Mouse (Mus musculus) CH12.LX (cell line): ENCODE measurements at regions not wholly inside any gene's neighbourhood (a gene's known extent, or its start where the extent isn't known, plus 50 kb on each side); places are given as distances from the start of the nearest gene placed in this dataset.

Experiments
- DNase-seq: peaks from one replicate; pipeline ENCODE4 v3.0.0-alpha.2; 2013; ENCODE audit errors: extremely low read depth
- H3K27ac ChIP-seq: 2 replicates; pipeline ENCODE4 v1.5.1; 2012; ENCODE audit warnings: low read depth, mild to moderate bottlenecking, control low read depth, moderate library complexity; ENCODE audit not compliant: insufficient read depth
- H3K27me3 ChIP-seq: replicated peaks from 2 replicates; pipeline ENCODE3; 2012; ENCODE audit warnings: inconsistent platforms
- H3K36me3 ChIP-seq, 2 experiments: replicated peaks in 1 of 2; 2 replicates each; pipeline versions ENCODE3 to v1.6.1; 2012; ENCODE audit warnings: inconsistent platforms in 1 of 2, low read length in 1 of 2, mild to moderate bottlenecking in 1 of 2, mixed read lengths in 1 of 2, moderate library complexity in 1 of 2; ENCODE audit not compliant: control insufficient read depth in 1 of 2, insufficient read depth in 1 of 2
- H3K4me1 ChIP-seq, 2 experiments: 2 replicates each; pipeline ENCODE4 v1.6.1; 2012; ENCODE audit warnings: inconsistent platforms in 1 of 2, moderate library complexity in 1 of 2; ENCODE audit not compliant: insufficient read depth in 2 of 2, control insufficient read depth in 1 of 2
- H3K4me2 ChIP-seq: 2 replicates; pipeline ENCODE4 v1.6.1; 2012; ENCODE audit warnings: low read depth, mild to moderate bottlenecking, control low read depth; ENCODE audit not compliant: poor library complexity, insufficient read depth, severe bottlenecking
- H3K4me3 ChIP-seq, 3 experiments: fragments of 150-350 bp in 1 of 3; sonication (generic) in 1 of 3; replicated peaks in 1 of 3; 2 replicates each; pipeline versions ENCODE3 to v1.5.1; 2011 to 2012; ENCODE audit warnings: low read depth in 2 of 3, low read length in 2 of 3, mild to moderate bottlenecking in 2 of 3, moderate library complexity in 2 of 3, control low read depth in 1 of 3, improper control_type of control experiment in 1 of 3, inconsistent platforms in 1 of 3, mixed read lengths in 1 of 3; ENCODE audit not compliant: poor library complexity in 1 of 3
- H3K79me2 ChIP-seq: replicated peaks from 2 replicates; pipeline ENCODE4 v1.6.1; 2012; ENCODE audit warnings: mild to moderate bottlenecking, moderate library complexity; ENCODE audit not compliant: control insufficient read depth, poor library complexity, insufficient read depth, severe bottlenecking; ENCODE audit errors: extremely low read depth
- H3K9ac ChIP-seq: 2 replicates; pipeline ENCODE4 v1.6.1; 2012; ENCODE audit warnings: low read depth, mild to moderate bottlenecking, control low read depth, moderate library complexity; ENCODE audit not compliant: insufficient read depth
- H3K9me3 ChIP-seq: replicated peaks from 2 replicates; pipeline ENCODE3; 2012; ENCODE audit warnings: low read length, inconsistent platforms, mixed read lengths
- BHLHE40 ChIP-seq: IDR thresholded peaks from 2 replicates; pipeline ENCODE4 v1.6.1; 2011; ENCODE audit warnings: mild to moderate bottlenecking, low read depth, low read length, improper control_type of control experiment
- CHD1 ChIP-seq: IDR thresholded peaks from 2 replicates; pipeline ENCODE4 v1.6.1; 2012; ENCODE audit warnings: low read depth, low read length, improper control_type of control experiment, inconsistent platforms
- E2F4 ChIP-seq: IDR thresholded peaks from 2 replicates; pipeline ENCODE4 v1.6.1; 2011; ENCODE audit warnings: low read depth, low read length, improper control_type of control experiment; ENCODE audit not compliant: insufficient replicate concordance
- ETS1 ChIP-seq: conservative IDR thresholded peaks from 2 replicates; pipeline ENCODE4 v1.6.1; 2012; ENCODE audit warnings: low read depth, mild to moderate bottlenecking, inconsistent platforms, low read length, improper control_type of control experiment, moderate library complexity
- GABPA ChIP-seq: IDR thresholded peaks from 2 replicates; pipeline ENCODE4 v1.6.1; 2012; ENCODE audit warnings: low read depth, low read length, improper control_type of control experiment, inconsistent platforms; ENCODE audit not compliant: insufficient replicate concordance
- IRF4 ChIP-seq: IDR thresholded peaks from 2 replicates; pipeline ENCODE4 v1.6.1; 2014; ENCODE audit warnings: low read depth, mild to moderate bottlenecking, inconsistent platforms, low read length, improper control_type of control experiment
- KAT2A ChIP-seq: IDR thresholded peaks from 2 replicates; pipeline ENCODE4 v1.6.1; 2012; ENCODE audit warnings: low read length, improper control_type of control experiment, inconsistent platforms; ENCODE audit not compliant: insufficient replicate concordance
- MAFK ChIP-seq: IDR thresholded peaks from 2 replicates; pipeline ENCODE4 v1.6.1; 2011; ENCODE audit warnings: low read length, improper control_type of control experiment; ENCODE audit not compliant: insufficient replicate concordance
- MAX ChIP-seq: IDR thresholded peaks from 2 replicates; pipeline ENCODE4 v1.6.1; 2011; ENCODE audit warnings: low read length, improper control_type of control experiment
- MEF2A ChIP-seq: IDR thresholded peaks from 2 replicates; pipeline ENCODE4 v1.6.1; 2014; ENCODE audit warnings: low read depth, mild to moderate bottlenecking, inconsistent platforms, low read length, improper control_type of control experiment, borderline replicate concordance
- MXI1 ChIP-seq: IDR thresholded peaks from 2 replicates; pipeline ENCODE4 v1.6.1; 2011; ENCODE audit warnings: mild to moderate bottlenecking, low read depth, low read length, improper control_type of control experiment
- NELFE ChIP-seq: IDR thresholded peaks from 2 replicates; pipeline ENCODE4 v1.6.1; 2011; ENCODE audit warnings: low read depth, low read length, improper control_type of control experiment
- NRF1 ChIP-seq: IDR thresholded peaks from 2 replicates; pipeline ENCODE4 v1.6.1; 2014; ENCODE audit warnings: low read depth, mild to moderate bottlenecking, inconsistent platforms, low read length, improper control_type of control experiment, moderate library complexity
- PAX5 ChIP-seq: IDR thresholded peaks from 2 replicates; pipeline ENCODE4 v1.6.1; 2012; ENCODE audit warnings: low read length, inconsistent platforms, mixed read lengths
- POLR2A ChIP-seq: IDR thresholded peaks from 2 replicates; pipeline ENCODE4 v1.6.1; 2011; ENCODE audit warnings: low read depth, mild to moderate bottlenecking, improper control_type of control experiment, low read length
- RAD21 ChIP-seq: IDR thresholded peaks from 2 replicates; pipeline ENCODE4 v1.6.1; 2011; ENCODE audit warnings: low read depth, mild to moderate bottlenecking, low read length, improper control_type of control experiment, moderate library complexity
- RCOR1 ChIP-seq: conservative IDR thresholded peaks from 2 replicates; pipeline ENCODE4 v1.6.1; 2012; ENCODE audit warnings: low read depth, mild to moderate bottlenecking, inconsistent platforms, low read length, improper control_type of control experiment
- SIN3A ChIP-seq: IDR thresholded peaks from 2 replicates; pipeline ENCODE4 v1.6.1; 2012; ENCODE audit warnings: low read length, improper control_type of control experiment, inconsistent platforms
- SMC3 ChIP-seq: IDR thresholded peaks from 2 replicates; pipeline ENCODE4 v1.6.1; 2011; ENCODE audit warnings: low read depth, low read length, improper control_type of control experiment
- TCF12 ChIP-seq: IDR thresholded peaks from 2 replicates; pipeline ENCODE4 v1.6.1; 2014; ENCODE audit warnings: low read depth, mild to moderate bottlenecking, inconsistent platforms, low read length, improper control_type of control experiment
- USF2 ChIP-seq: conservative IDR thresholded peaks from 2 replicates; pipeline ENCODE4 v1.6.1; 2011; ENCODE audit warnings: low read depth, low read length, improper control_type of control experiment
- ZC3H11A ChIP-seq: IDR thresholded peaks from 2 replicates; pipeline ENCODE4 v1.6.1; 2012; ENCODE audit warnings: low read depth, mild to moderate bottlenecking, inconsistent platforms, low read length, improper control_type of control experiment
- ZKSCAN1 ChIP-seq: IDR thresholded peaks from 2 replicates; pipeline ENCODE4 v1.6.1; 2012; ENCODE audit warnings: low read depth, inconsistent platforms, low read length, improper control_type of control experiment, borderline replicate concordance
- ZMIZ1 ChIP-seq: IDR thresholded peaks from 2 replicates; pipeline ENCODE4 v1.6.1; 2012; ENCODE audit warnings: low read depth, mild to moderate bottlenecking, inconsistent platforms, low read length, improper control_type of control experiment
- ZNF384 ChIP-seq: IDR thresholded peaks from 2 replicates; pipeline ENCODE4 v1.6.1; 2012; ENCODE audit warnings: low read depth, low read length, improper control_type of control experiment, inconsistent platforms
- dilution Hi-C: fragments of 300-500 bp; cut with MboI; formaldehyde crosslinking; loops from 2 replicates; pipeline ENCODE4 v1.14.3; 2020; ENCODE audit warnings: low sequenced_read_pairs; ENCODE audit not compliant: extremely low pct_unique_long_range_greater_than_20kb, extremely low pct_ligation_motif_present
- in situ Hi-C: fragments of 300-500 bp; cut with MboI; formaldehyde crosslinking; loops from 3 replicates; pipeline ENCODE4 v1.14.3; 2019; ENCODE audit warnings: low sequenced_read_pairs, low pct_ligation_motif_present, low pct_unique_long_range_greater_than_20kb, mixed read lengths

- Histone ChIP-seq H3K79me2 (no peaks in the 10 kb centered on the region), H3K9ac (no peak overlapping the region), H3K9me3 (no peaks in the 10 kb centered on the region), H3K4me1 (no peaks in the 10 kb centered on the region), H3K4me3 (no peak overlapping the region), H3K4me2 (no peak overlapping the region), H3K27ac (no peak overlapping the region), H3K36me3 (no peaks in the 10 kb centered on the region), H3K27me3 (no peaks in the 10 kb centered on the region)
- dilution Hi-C loops = no loop called here
- no peak for DNase-seq
- no peak for TF ChIP-seq KAT2A
- TF ChIP-seq MAFK = no peak
- TF ChIP-seq IRF4 = no peak
- no peak for TF ChIP-seq ZC3H11A
- no peak for TF ChIP-seq ETS1
- TF ChIP-seq TCF12 = no peak
- TF ChIP-seq MEF2A = no peak
- no peak for TF ChIP-seq ZMIZ1
- TF ChIP-seq SIN3A = no peak
- no peak for TF ChIP-seq BHLHE40
- TF ChIP-seq SMC3 = no peak
- no peak for TF ChIP-seq MXI1
- no peak for TF ChIP-seq NRF1
- TF ChIP-seq PAX5 = no peak
- no peak for TF ChIP-seq ZNF384
- no peak for TF ChIP-seq E2F4
- in situ Hi-C loops = loop anchor here (10.0 kb wide), 1 partner anchor 146 kb away; no protein-coding TSS in a partner anchor
Measured at GRCm38 (mm10) chr16:44630861-44631260, 72.2 kb upstream of the Boc start.

DNA sequence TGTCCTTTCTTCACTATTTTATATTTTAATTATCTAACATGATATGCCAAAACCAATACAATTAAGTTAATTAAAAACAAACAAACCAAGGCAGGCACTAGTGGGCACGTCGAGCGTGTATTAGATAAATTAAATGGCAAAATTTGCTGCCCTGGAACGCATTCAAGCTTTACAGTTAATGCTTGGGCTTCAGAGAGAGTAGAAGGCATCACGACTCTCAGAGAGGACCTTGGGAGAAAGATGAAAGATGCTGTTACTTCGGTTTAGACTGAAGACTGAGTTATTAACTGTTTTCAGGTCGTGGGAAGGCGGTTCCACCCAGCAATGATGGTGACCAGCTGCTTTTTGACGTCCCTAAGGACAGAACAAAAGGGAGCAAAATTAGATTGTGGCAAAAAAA is 71.7 kb upstream of the Boc start:
- no peak overlapping the region for H3K27ac ChIP-seq
- no peak for DNase-seq
- H3K9me3 ChIP-seq = no peaks in the 10 kb centered on the region
- dilution Hi-C loops (no loop called here), in situ Hi-C loops (loop anchor here (10.0 kb wide), 1 partner anchor 146 kb away; no protein-coding TSS in a partner anchor)
- H3K79me2 ChIP-seq = no peaks in the 10 kb centered on the region
- H3K27me3 ChIP-seq = no peaks in the 10 kb centered on the region
- H3K4me3 ChIP-seq = no peak overlapping the region
- TF ChIP-seq MEF2A (no peak), GABPA (no peak), SMC3 (no peak), RCOR1 (no peak), NELFE (no peak), MAFK (no peak), BHLHE40 (no peak), RAD21 (no peak), CHD1 (no peak), MAX (no peak), POLR2A (no peak), USF2 (no peak), KAT2A (no peak), ZNF384 (no peak), ZKSCAN1 (no peak)
- no peak overlapping the region for H3K4me2 ChIP-seq
- H3K36me3 ChIP-seq = no peaks in the 10 kb centered on the region
- no peaks in the 10 kb centered on the region for H3K4me1 ChIP-seq
- no peak overlapping the region for H3K9ac ChIP-seq
